Mouse (Mus musculus): ENCODE measurements at regions not wholly inside any gene's neighbourhood (a gene's known extent, or its start where the extent isn't known, plus 50 kb on each side); places are given as distances from the start of the nearest gene placed in this dataset.

- no peak overlapping the region for H3K27ac ChIP-seq (replicated peaks)
- no peaks in the 10 kb centered on the region for H3K9me3 ChIP-seq
- no peak overlapping the region for H3K9ac ChIP-seq (replicated peaks)
- no peak overlapping the region for H3K4me3 ChIP-seq
- ATAC-seq (replicated peaks) = peak; percentile 72; the same call in 1 of the 2 replicates
- 9% methylated on average over 1 of the region's 1 CpGs for WGBS
- no peaks in the 10 kb centered on the region for H3K36me3 ChIP-seq
- peaks cover 10% of the 10 kb centered on the region for H3K4me1 ChIP-seq
- no peaks in the 10 kb centered on the region for H3K27me3 ChIP-seq
- no peak overlapping the region for H3K4me2 ChIP-seq (replicated peaks)
Measured at GRCm38 (mm10) chr1:61234298-61234682, 256.6 kb downstream of the Icos start.

- Histone ChIP-seq H3K27ac (replicated peaks) (no peak overlapping the region), H3K36me3 (no peaks in the 10 kb centered on the region), H3K9ac (replicated peaks) (no peak overlapping the region), H3K4me3 (no peak overlapping the region), H3K27me3 (no peaks in the 10 kb centered on the region), H3K9me3 (no peaks in the 10 kb centered on the region), H3K4me2 (replicated peaks) (no peak overlapping the region), H3K4me1 (peaks cover 10% of the 10 kb centered on the region)
- no peak for ATAC-seq (replicated peaks)
- 42% methylated on average over 2 of the region's 2 CpGs for WGBS
Measured at GRCm38 (mm10) chr1:61236511-61236910, 258.8 kb downstream of the Icos start.

- no peak overlapping the region for H3K4me2 ChIP-seq (replicated peaks)
- H3K9me3 ChIP-seq = no peaks in the 10 kb centered on the region
- no peak overlapping the region for H3K27ac ChIP-seq (replicated peaks)
- no peak for ATAC-seq (replicated peaks)
- H3K4me1 ChIP-seq = peaks cover 9% of the 10 kb centered on the region
- no peak overlapping the region for H3K4me3 ChIP-seq
- 89% methylated on average over 3 of the region's 3 CpGs for WGBS
- H3K9ac ChIP-seq (replicated peaks) = no peak overlapping the region
- H3K36me3 ChIP-seq = no peaks in the 10 kb centered on the region
- no peaks in the 10 kb centered on the region for H3K27me3 ChIP-seq
Measured at GRCm38 (mm10) chr1:61238668-61239067, 260.9 kb downstream of the Icos start.

- ATAC-seq (replicated peaks) = no peak
Measured at GRCm38 (mm10) chr1:61257561-61257960, 279.8 kb downstream of the Icos start.

GRCm38 (mm10) chr1:61263466-61263865 is 285.7 kb downstream of the Icos start:
- H3K9ac ChIP-seq (replicated peaks) = no peak overlapping the region
- H3K4me3 ChIP-seq = no peak overlapping the region
- H3K36me3 ChIP-seq = no peaks in the 10 kb centered on the region
- H3K27me3 ChIP-seq = no peaks in the 10 kb centered on the region
- 55% methylated on average over 10 of the region's 10 CpGs for WGBS
- H3K27ac ChIP-seq (replicated peaks) = no peak overlapping the region
- no peak overlapping the region for H3K4me2 ChIP-seq (replicated peaks)
- no peak for ATAC-seq (replicated peaks)
- H3K9me3 ChIP-seq = no peaks in the 10 kb centered on the region
- peaks cover 14% of the 10 kb centered on the region for H3K4me1 ChIP-seq

More at GRCm38 (mm10) chr1:61257561-61257960, 279.8 kb downstream of the Icos start:
- no peak overlapping the region for H3K4me3 ChIP-seq
- no peak overlapping the region for H3K4me2 ChIP-seq (replicated peaks)
- H3K9me3 ChIP-seq = no peaks in the 10 kb centered on the region
- H3K9ac ChIP-seq (replicated peaks) = no peak overlapping the region
- no peak overlapping the region for H3K27ac ChIP-seq (replicated peaks)
- H3K36me3 ChIP-seq = no peaks in the 10 kb centered on the region
- H3K4me1 ChIP-seq = no peaks in the 10 kb centered on the region
- no peaks in the 10 kb centered on the region for H3K27me3 ChIP-seq

- WGBS = 7% methylated on average over 4 of the region's 4 CpGs
- H3K4me2 ChIP-seq (replicated peaks) = 0 out of 2 replicates have a peak overlapping the region, but pooled peaks have one; percentile 2
- no peaks in the 10 kb centered on the region for H3K27me3 ChIP-seq
- peaks cover 14% of the 10 kb centered on the region for H3K4me1 ChIP-seq
- no peak overlapping the region for H3K9ac ChIP-seq (replicated peaks)
- H3K9me3 ChIP-seq = no peaks in the 10 kb centered on the region
- no peak overlapping the region for H3K4me3 ChIP-seq
- no peaks in the 10 kb centered on the region for H3K36me3 ChIP-seq
- peak; percentile 92 for ATAC-seq (replicated peaks)
- H3K27ac ChIP-seq (replicated peaks) = peak overlapping the region; percentile 72
Measured at GRCm38 (mm10) chr1:61265706-61266127, 288.0 kb downstream of the Icos start.

GRCm38 (mm10) chr1:61273843-61274242 is 296.1 kb downstream of the Icos start:
- no peaks in the 10 kb centered on the region for H3K36me3 ChIP-seq
- 44% methylated on average over 4 of the region's 4 CpGs for WGBS
- H3K27me3 ChIP-seq = no peaks in the 10 kb centered on the region
- H3K9me3 ChIP-seq = no peaks in the 10 kb centered on the region
- no peak overlapping the region for H3K4me3 ChIP-seq
- peaks cover 13% of the 10 kb centered on the region for H3K4me1 ChIP-seq
- no peak for ATAC-seq (replicated peaks)
- no peak overlapping the region for H3K9ac ChIP-seq (replicated peaks)
- H3K4me2 ChIP-seq (replicated peaks) = no peak overlapping the region
- H3K27ac ChIP-seq (replicated peaks) = peak overlapping the region; percentile 64

- peak; percentile 48; the same call in 1 of the 2 replicates for ATAC-seq (replicated peaks)
- Histone ChIP-seq H3K27ac (replicated peaks) (peak overlapping the region; percentile 64; the same call in 1 of the 2 replicates), H3K4me2 (replicated peaks) (no peak overlapping the region), H3K36me3 (no peaks in the 10 kb centered on the region), H3K27me3 (no peaks in the 10 kb centered on the region), H3K4me1 (peaks cover 13% of the 10 kb centered on the region), H3K4me3 (no peak overlapping the region), H3K9me3 (no peaks in the 10 kb centered on the region), H3K9ac (replicated peaks) (no peak overlapping the region)
- WGBS = 49% methylated on average over 1 of the region's 1 CpGs
Measured at GRCm38 (mm10) chr1:61274244-61274643, 296.5 kb downstream of the Icos start.

GRCm38 (mm10) chr1:61277170-61277710 is 299.5 kb downstream of the Icos start:
- no peaks in the 10 kb centered on the region for H3K36me3 ChIP-seq
- H3K4me1 ChIP-seq = peaks cover 13% of the 10 kb centered on the region
- ATAC-seq (replicated peaks) = no peak
- no peak overlapping the region for H3K4me2 ChIP-seq (replicated peaks)
- H3K27ac ChIP-seq (replicated peaks) = no peak overlapping the region
- no peaks in the 10 kb centered on the region for H3K27me3 ChIP-seq
- H3K9me3 ChIP-seq = no peaks in the 10 kb centered on the region
- WGBS = 90% methylated on average over 4 of the region's 4 CpGs
- H3K4me3 ChIP-seq = no peak overlapping the region
- no peak overlapping the region for H3K9ac ChIP-seq (replicated peaks)

GRCm38 (mm10) chr1:61288185-61288584 is 310.5 kb downstream of the Icos start:
- no peak overlapping the region for H3K27ac ChIP-seq (replicated peaks)
- no peak overlapping the region for H3K9ac ChIP-seq (replicated peaks)
- no peak overlapping the region for H3K4me2 ChIP-seq (replicated peaks)
- no peaks in the 10 kb centered on the region for H3K9me3 ChIP-seq
- no peaks in the 10 kb centered on the region for H3K4me1 ChIP-seq
- H3K4me3 ChIP-seq = no peak overlapping the region
- no peak for ATAC-seq (replicated peaks)
- 82% methylated on average over 3 of the region's 3 CpGs for WGBS
- H3K27me3 ChIP-seq = no peaks in the 10 kb centered on the region
- H3K36me3 ChIP-seq = no peaks in the 10 kb centered on the region

- Histone ChIP-seq H3K4me3 (no peak overlapping the region), H3K4me1 (no peaks in the 10 kb centered on the region), H3K36me3 (no peaks in the 10 kb centered on the region), H3K9me3 (no peaks in the 10 kb centered on the region), H3K9ac (replicated peaks) (no peak overlapping the region), H3K27me3 (no peaks in the 10 kb centered on the region), H3K4me2 (replicated peaks) (no peak overlapping the region), H3K27ac (replicated peaks) (no peak overlapping the region)
- no peak for ATAC-seq (replicated peaks)
- WGBS = 90% methylated on average over 6 of the region's 6 CpGs
Measured at GRCm38 (mm10) chr1:61288946-61289345, 311.2 kb downstream of the Icos start.

GRCm38 (mm10) chr1:61289552-61289951 is 311.8 kb downstream of the Icos start:
- 28% methylated on average over 4 of the region's 4 CpGs for WGBS
- no peaks in the 10 kb centered on the region for H3K9me3 ChIP-seq
- no peak overlapping the region for H3K4me2 ChIP-seq (replicated peaks)
- no peaks in the 10 kb centered on the region for H3K36me3 ChIP-seq
- ATAC-seq (replicated peaks) = no peak
- no peak overlapping the region for H3K9ac ChIP-seq (replicated peaks)
- no peak overlapping the region for H3K27ac ChIP-seq (replicated peaks)
- H3K27me3 ChIP-seq = no peaks in the 10 kb centered on the region
- H3K4me3 ChIP-seq = no peak overlapping the region
- no peaks in the 10 kb centered on the region for H3K4me1 ChIP-seq

GRCm38 (mm10) chr1:61293106-61293505 is 315.4 kb downstream of the Icos start:
- peaks cover 6% of the 10 kb centered on the region for H3K4me1 ChIP-seq
- H3K9me3 ChIP-seq = no peaks in the 10 kb centered on the region
- no peaks in the 10 kb centered on the region; the same call in 1 of the 2 replicates for H3K27me3 ChIP-seq
- no peak for ATAC-seq (replicated peaks)
- no peak overlapping the region for H3K4me3 ChIP-seq
- 74% methylated on average over 5 of the region's 5 CpGs for WGBS
- H3K27ac ChIP-seq (replicated peaks) = no peak overlapping the region
- no peaks in the 10 kb centered on the region for H3K36me3 ChIP-seq
- no peak overlapping the region for H3K9ac ChIP-seq (replicated peaks)
- no peak overlapping the region for H3K4me2 ChIP-seq (replicated peaks)
